Mouse (Mus musculus) midbrain, postnatal 0 days (tissue): Measurements from ENCODE around the gene Tmem132d. TPM values are rescaled to one million over a fixed set of nuclear protein-coding genes. Genes with fewer than 3 reads are reported as not detected.

Experiments used
- ATAC-seq: fragments of 200-750 bp; cut with Nextera tagmentation; 2 replicates; pipeline ENCODE4 v1.8.0; 2017; ENCODE audit warnings: moderate number of reproducible peaks, mild to moderate bottlenecking, moderate TSS enrichment, moderate library complexity; ENCODE audit not compliant: low FRiP score
- DNase-seq: peaks from one replicate; pipeline ENCODE4 v3.0.0-alpha.2; 2015; ENCODE audit warnings: low spot score
- H3K27ac ChIP-seq: fragments of 300-500 bp; sonication (generic); 2 replicates; pipeline ENCODE4 v1.5.1; 2014; ENCODE audit warnings: low read depth, mild to moderate bottlenecking, low read length, mixed read lengths
- H3K27me3 ChIP-seq: fragments of 300-500 bp; sonication (generic); 2 replicates; pipeline ENCODE4 v1.6.1; 2014; ENCODE audit warnings: low read length, control low read depth, mixed read lengths; ENCODE audit not compliant: insufficient read depth
- H3K36me3 ChIP-seq: fragments of 300-500 bp; sonication (generic); 2 replicates; pipeline ENCODE4 v1.6.1; 2014; ENCODE audit warnings: low read length, control low read depth, mixed read lengths; ENCODE audit not compliant: insufficient read depth
- H3K4me1 ChIP-seq: fragments of 300-500 bp; sonication (generic); 2 replicates; pipeline ENCODE4 v1.6.1; 2014; ENCODE audit warnings: mild to moderate bottlenecking, control low read depth, antibody characterized with exemption, low read length, mixed read lengths; ENCODE audit not compliant: insufficient read depth
- H3K4me2 ChIP-seq: fragments of 300-500 bp; sonication (generic); 2 replicates; pipeline ENCODE4 v1.6.1; 2014; ENCODE audit warnings: low read depth, mild to moderate bottlenecking, low read length, mixed read lengths; ENCODE audit not compliant: poor library complexity, severe bottlenecking
- H3K4me3 ChIP-seq: fragments of 300-500 bp; sonication (generic); 2 replicates; pipeline ENCODE4 v1.5.1; 2014; ENCODE audit warnings: low read depth, mild to moderate bottlenecking, low read length, moderate library complexity
- H3K9ac ChIP-seq: fragments of 300-500 bp; sonication (generic); replicated peaks from 2 replicates; pipeline ENCODE4 v1.6.1; 2014; ENCODE audit warnings: mild to moderate bottlenecking, low read length, moderate library complexity, mixed read lengths; ENCODE audit not compliant: poor library complexity, severe bottlenecking
- H3K9me3 ChIP-seq: fragments of 300-500 bp; sonication (generic); 2 replicates; pipeline ENCODE4 v1.6.1; 2016; ENCODE audit warnings: low read length, control low read depth
- CTCF ChIP-seq: IDR thresholded peaks from 2 replicates; pipeline ENCODE4 v1.5.1; 2016; ENCODE audit warnings: antibody characterized with exemption, mild to moderate bottlenecking
- WGBS: fragments of 180-500 bp; shearing (Covaris S2); extraction: QIAGEN DNeasy Blood & Tissue Kit; methylation state at CpG from one replicate; pipeline ENCODE4 v1.1.7; 2014; 5-methylcytosine and 5-hydroxymethylcytosine counted together
- polyA plus RNA-seq: library from polyadenylated mRNA; unstranded; fragments of >200 nt; fragmentation: Nextera tagmentation; extraction: Ambion mirVana; gene quantifications from 2 replicates; pipeline ENCODE4 v1.2.1, GENCODE M21; 2015
- total RNA-seq: library from RNA; depleted of rRNA; stranded (reverse); fragments of >200 nt; gene quantifications from 2 replicates; pipeline ENCODE4 v1.2.3, GENCODE M21; 2014; rRNA removed

The Tmem132d gene
- 14.7 and 16.9 TPM in 2 replicates for total RNA-seq
- polyA plus RNA-seq, result 3.3 and 4.0 TPM in 2 replicates

DNA sequence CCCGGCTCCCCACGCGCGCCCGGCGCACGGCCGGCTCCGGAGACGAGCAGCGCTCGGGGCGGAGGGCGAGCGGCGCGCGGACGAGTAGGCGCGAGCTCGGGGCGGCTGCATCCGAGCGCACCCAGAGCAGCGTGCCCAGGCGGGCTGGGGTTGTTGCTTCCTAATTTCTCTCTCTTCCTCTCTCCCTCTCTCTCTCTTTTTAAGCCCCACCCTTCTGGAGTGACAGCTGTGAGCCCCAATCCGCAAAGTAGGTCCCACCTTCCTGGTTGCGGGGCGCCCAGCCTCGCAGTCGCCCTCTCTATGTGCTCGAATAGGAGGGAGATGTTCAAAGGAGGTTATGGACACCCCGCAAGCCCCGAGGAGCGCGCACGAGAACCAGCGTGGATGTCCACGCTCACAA, at the start of gene Tmem132d:
Gene Tmem132d (minus strand): TSS at position 162 of the 400 bp plus-strand sequence.
- peaks cover 45% of the 10 kb centered on the region for H3K27me3 ChIP-seq
- no peaks in the 10 kb centered on the region for H3K36me3 ChIP-seq
- no peak for TF ChIP-seq CTCF
- peak within 1 kb of the TSS; percentile 60 for H3K4me3 ChIP-seq
- peak within 1 kb of the TSS; percentile 96 for H3K4me2 ChIP-seq
- DNase-seq, result peak; percentile 47
- WGBS, result under 1% methylated on average over 34 of the region's 40 CpGs
- no peaks in the 10 kb centered on the region for H3K4me1 ChIP-seq
- ATAC-seq, result no peak
- H3K27ac ChIP-seq, result no peak within 1 kb of the TSS
- H3K9me3 ChIP-seq, result no peaks in the 10 kb centered on the region
- peak within 1 kb of the TSS; percentile 56 for H3K9ac ChIP-seq

DNA sequence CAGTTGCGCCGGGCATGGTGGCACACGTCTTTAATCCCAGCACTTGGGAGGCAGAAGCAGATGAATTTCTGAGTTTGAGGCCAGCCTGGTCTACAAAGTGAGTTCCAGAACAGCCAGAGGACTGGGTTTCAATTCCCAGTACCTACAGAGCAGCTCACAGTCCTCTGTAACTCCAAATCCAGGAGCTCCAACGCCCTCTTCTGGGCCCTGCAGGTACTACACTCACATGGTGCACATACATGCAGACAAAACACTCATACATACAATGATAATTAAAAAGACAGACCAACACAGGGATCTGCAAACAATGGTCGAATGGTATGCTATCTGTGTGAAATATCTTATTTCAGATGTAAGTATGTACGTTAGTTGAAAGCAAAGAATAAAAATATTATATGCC, 47.9 kb upstream of the Tmem132d start:
- H3K27ac ChIP-seq, result no peak overlapping the region
- no peaks in the 10 kb centered on the region; the same call in 1 of the 2 replicates for H3K27me3 ChIP-seq
- no peak overlapping the region for H3K9ac ChIP-seq
- no peaks in the 10 kb centered on the region for H3K9me3 ChIP-seq
- peaks cover 9% of the 10 kb centered on the region; the same call in 1 of the 2 replicates for H3K4me1 ChIP-seq
- no peak for TF ChIP-seq CTCF
- DNase-seq (no peak), ATAC-seq (no peak)
- WGBS, result 84% methylated on average over 6 of the region's 6 CpGs
- H3K4me2 ChIP-seq, result no peak overlapping the region
- H3K36me3 ChIP-seq, result no peaks in the 10 kb centered on the region
- no peak overlapping the region for H3K4me3 ChIP-seq

- Histone ChIP-seq H3K27ac (no peak overlapping the region), H3K36me3 (no peaks in the 10 kb centered on the region), H3K9me3 (no peaks in the 10 kb centered on the region), H3K9ac (no peak overlapping the region), H3K4me1 (no peaks in the 10 kb centered on the region), H3K27me3 (no peaks in the 10 kb centered on the region), H3K4me2 (no peak overlapping the region), H3K4me3 (no peak overlapping the region)
- ATAC-seq (no peak), DNase-seq (no peak)
- TF ChIP-seq CTCF, result no peak
- 81% methylated on average over 8 of the region's 8 CpGs for WGBS
Observed at GRCm38 (mm10) chr5:128475372-128475771, 42.5 kb upstream of the Tmem132d start.

DNA sequence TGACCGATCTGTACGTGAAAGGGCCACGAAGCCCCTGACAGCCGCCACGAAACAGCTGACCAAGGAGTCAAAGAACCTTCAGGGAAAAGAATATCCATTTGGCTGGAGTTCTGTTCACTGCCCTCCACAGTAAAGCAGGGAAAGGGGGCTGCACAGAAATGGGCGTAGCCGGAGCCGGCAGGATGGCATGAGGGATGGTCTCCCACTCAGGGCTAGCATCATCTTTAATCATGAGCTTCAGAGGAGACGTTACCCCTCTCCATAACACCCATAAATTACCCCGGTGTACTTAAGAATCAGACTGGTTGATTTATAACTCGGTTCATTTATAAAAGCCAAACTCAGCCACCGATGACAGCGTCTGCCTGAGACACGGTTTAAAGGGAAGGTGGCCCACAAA, 36.9 kb upstream of the Tmem132d start:
- ATAC-seq (no peak), DNase-seq (no peak)
- no peak for TF ChIP-seq CTCF
- Histone ChIP-seq H3K9ac (no peak overlapping the region), H3K36me3 (no peaks in the 10 kb centered on the region), H3K9me3 (no peaks in the 10 kb centered on the region), H3K4me3 (no peak overlapping the region), H3K27ac (no peak overlapping the region), H3K27me3 (no peaks in the 10 kb centered on the region), H3K4me2 (no peak overlapping the region), H3K4me1 (no peaks in the 10 kb centered on the region)
- 66% methylated on average over 14 of the region's 14 CpGs for WGBS

GRCm38 (mm10) chr5:128464514-128464913, 31.6 kb upstream of the Tmem132d start:
- ATAC-seq, result no peak
- DNase-seq, result no peak
- H3K36me3 ChIP-seq, result no peaks in the 10 kb centered on the region

DNA sequence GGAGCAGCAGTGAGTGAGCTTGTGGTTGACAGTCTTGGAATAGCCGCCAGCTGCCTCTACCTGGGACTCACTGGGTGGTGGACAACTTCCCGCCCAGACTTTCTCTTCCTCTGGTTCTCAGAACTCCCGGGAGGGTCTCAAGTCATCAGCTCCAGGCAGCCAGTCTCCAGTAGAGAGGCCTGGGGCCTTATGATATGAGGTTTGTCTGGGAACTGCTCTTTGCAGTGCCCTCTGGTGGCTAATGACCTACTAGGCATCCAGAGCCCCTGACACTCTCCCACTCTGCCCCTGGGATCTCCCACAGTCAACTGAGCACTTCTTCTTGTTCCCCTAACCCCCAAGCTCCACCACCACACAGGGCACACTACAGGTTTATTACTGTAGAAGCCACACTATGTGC, 27.7 kb upstream of the Tmem132d start:
- H3K4me2 ChIP-seq, result no peak overlapping the region
- peak; percentile 42 for TF ChIP-seq CTCF
- 61% methylated on average over 3 of the region's 3 CpGs for WGBS

More at GRCm38 (mm10) chr5:128464514-128464913, 31.6 kb upstream of the Tmem132d start:
- Histone ChIP-seq H3K4me1 (no peaks in the 10 kb centered on the region), H3K4me2 (no peak overlapping the region), H3K9ac (no peak overlapping the region), H3K27me3 (no peaks in the 10 kb centered on the region), H3K9me3 (no peaks in the 10 kb centered on the region), H3K4me3 (no peak overlapping the region), H3K27ac (no peak overlapping the region)
- WGBS, result 7% methylated on average over 9 of the region's 9 CpGs
- no peak for TF ChIP-seq CTCF

More for the DNA sequence above, 27.7 kb upstream of the Tmem132d start:
- no peak overlapping the region for H3K27ac ChIP-seq
- no peaks in the 10 kb centered on the region for H3K4me1 ChIP-seq
- no peaks in the 10 kb centered on the region for H3K9me3 ChIP-seq
- no peak overlapping the region for H3K4me3 ChIP-seq
- no peaks in the 10 kb centered on the region for H3K27me3 ChIP-seq
- ATAC-seq (no peak), DNase-seq (no peak)
- no peak overlapping the region for H3K9ac ChIP-seq
- no peaks in the 10 kb centered on the region for H3K36me3 ChIP-seq
